Mouse (Mus musculus): ENCODE data around the gene Gpr85. TPM values are rescaled to one million over a fixed set of nuclear protein-coding genes. Genes with fewer than 3 reads are reported as not detected.
A peak's percentile ranks its signal among the peaks of the same experiment; 100 is the strongest.

Gpr85 gene
- total and polyA plus RNA-seq, 3 experiments = 0.20 to 0.59 (median 0.35) TPM

GRCm38 (mm10) chr6:13872076-13872475 lies 32.3 kb upstream of the Gpr85 start:
- no peaks in the 10 kb centered on the region for H3K9me3 ChIP-seq (replicated peaks; ENCODE audit: low read length)
- H3K4me3 ChIP-seq (replicated peaks in 1 of 3; ENCODE audit: low read depth in 2 of 3, low read length in 2 of 3, poor library complexity in 1 of 3) = peak overlapping the region; percentile 31 to 94 (median 67)
- no peak for TF ChIP-seq CHD2 (IDR thresholded peaks at IDR 0.05; ENCODE audit: low read length)
- TF ChIP-seq CTCF (conservative IDR thresholded peaks at IDR 0.05 in 1 of 2, IDR thresholded peaks at IDR 0.05 in 1 of 2; ENCODE audit: low read depth in 2 of 2, low read length in 2 of 2) = no peak
- no peak for TF ChIP-seq JUND (conservative IDR thresholded peaks at IDR 0.05; ENCODE audit: low read depth, low read length)
- TF ChIP-seq MYC (IDR thresholded peaks at IDR 0.05; ENCODE audit: low read depth, low read length) = no peak
- no peak for TF ChIP-seq JUN (IDR thresholded peaks at IDR 0.05; ENCODE audit: insufficient read depth, low read depth, low read length)
- TF ChIP-seq PAX5 (IDR thresholded peaks at IDR 0.05; ENCODE audit: low read length) = no peak
- TF ChIP-seq ZMIZ1 (IDR thresholded peaks at IDR 0.05; ENCODE audit: low read depth, low read length) = no peak
- TF ChIP-seq GABPA (IDR thresholded peaks at IDR 0.05; ENCODE audit: insufficient replicate concordance, low read depth, low read length) = no peak
- dilution Hi-C loops (cut with MboI; ENCODE audit: extremely low pct_ligation_motif_present, extremely low pct_unique_long_range_greater_than_20kb, low sequenced_read_pairs) = no loop called here
- H3K4me2 ChIP-seq (ENCODE audit: insufficient read depth, low read depth, poor library complexity, severe bottlenecking) = peak overlapping the region; percentile 83
- in situ Hi-C loops (cut with MboI; ENCODE audit: low pct_ligation_motif_present, low pct_unique_long_range_greater_than_20kb, low sequenced_read_pairs) = no loop called here
- no peaks in the 10 kb centered on the region; the same call in 1 of the 2 replicates for H3K79me2 ChIP-seq (replicated peaks; ENCODE audit: control insufficient read depth, extremely low read depth, insufficient read depth, poor library complexity, severe bottlenecking)
- H3K27me3 ChIP-seq (replicated peaks) = no peaks in the 10 kb centered on the region
- peak overlapping the region; percentile 100; the same call in 1 of the 2 replicates for H3K9ac ChIP-seq (ENCODE audit: insufficient read depth, low read depth)
- H3K4me1 ChIP-seq (ENCODE audit: control insufficient read depth in 1 of 2, insufficient read depth in 2 of 2) = peaks cover 0 to 38% of the 10 kb centered on the region in 2 experiments; a peak in 1 of 4 replicates
- H3K27ac ChIP-seq (ENCODE audit: insufficient read depth, low read depth) = no peak overlapping the region
- H3K36me3 ChIP-seq (replicated peaks in 1 of 2; ENCODE audit: control insufficient read depth in 1 of 2, insufficient read depth in 1 of 2, low read length in 1 of 2) = peaks cover 3 to 17% of the 10 kb centered on the region in 2 experiments
- no peak for DNase-seq (ENCODE audit: extremely low read depth)

GRCm38 (mm10) chr6:13871625-13871958 lies 31.9 kb upstream of the Gpr85 start:
- peak overlapping the region; percentile 71 for H3K4me2 ChIP-seq (ENCODE audit: insufficient read depth, low read depth, poor library complexity, severe bottlenecking)
- peak overlapping the region; percentile 100 for H3K9ac ChIP-seq (ENCODE audit: insufficient read depth, low read depth)
- H3K27me3 ChIP-seq (replicated peaks) = no peaks in the 10 kb centered on the region
- TF ChIP-seq BHLHE40 (IDR thresholded peaks at IDR 0.05; ENCODE audit: low read depth, low read length) = 0 out of 2 replicates have a peak, but pooled peaks have one; percentile 10
- TF ChIP-seq ZC3H11A (IDR thresholded peaks at IDR 0.05; ENCODE audit: low read depth, low read length) = no peak
- peak; percentile 6 for TF ChIP-seq MYC (IDR thresholded peaks at IDR 0.05; ENCODE audit: low read depth, low read length)
- peak; percentile 68 for TF ChIP-seq CHD1 (IDR thresholded peaks at IDR 0.05; ENCODE audit: low read depth, low read length)
- peak; percentile 9; the same call in 1 of the 2 replicates for TF ChIP-seq EP300 (IDR thresholded peaks at IDR 0.05; ENCODE audit: low read length)
- 0 out of 2 replicates have a peak, but pooled peaks have one; percentile 4 for TF ChIP-seq JUND (conservative IDR thresholded peaks at IDR 0.05; ENCODE audit: low read depth, low read length)
- peak; percentile 2; the same call in 1 of the 2 replicates for TF ChIP-seq ELF1 (IDR thresholded peaks at IDR 0.05; ENCODE audit: low read depth, low read length)
- no peak for TF ChIP-seq POLR2AphosphoS2 (IDR thresholded peaks at IDR 0.05; ENCODE audit: low read depth, low read length)
- peak overlapping the region; percentile 67 to 94 (median 78) for H3K4me3 ChIP-seq (replicated peaks in 1 of 3; ENCODE audit: low read depth in 2 of 3, low read length in 2 of 3, poor library complexity in 1 of 3)
- dilution Hi-C loops (cut with MboI; ENCODE audit: extremely low pct_ligation_motif_present, extremely low pct_unique_long_range_greater_than_20kb, low sequenced_read_pairs) = no loop called here
- H3K4me1 ChIP-seq (ENCODE audit: control insufficient read depth in 1 of 2, insufficient read depth in 2 of 2) = peaks cover 0 to 38% of the 10 kb centered on the region in 2 experiments; a peak in 1 of 4 replicates
- H3K27ac ChIP-seq (ENCODE audit: insufficient read depth, low read depth) = peak overlapping the region; percentile 37; the same call in 1 of the 2 replicates
- in situ Hi-C loops (cut with MboI; ENCODE audit: low pct_ligation_motif_present, low pct_unique_long_range_greater_than_20kb, low sequenced_read_pairs) = no loop called here
- DNase-seq (ENCODE audit: extremely low read depth) = no peak
- peaks cover 3 to 15% of the 10 kb centered on the region in 2 experiments for H3K36me3 ChIP-seq (replicated peaks in 1 of 2; ENCODE audit: control insufficient read depth in 1 of 2, insufficient read depth in 1 of 2, low read length in 1 of 2)
- no peaks in the 10 kb centered on the region for H3K9me3 ChIP-seq (replicated peaks; ENCODE audit: low read length)
- no peaks in the 10 kb centered on the region; the same call in 1 of the 2 replicates for H3K79me2 ChIP-seq (replicated peaks; ENCODE audit: control insufficient read depth, extremely low read depth, insufficient read depth, poor library complexity, severe bottlenecking)
